Mouse (Mus musculus) lung, embryonic 16.5 days (tissue): ENCODE results near the gene Pgap3. TPM values are rescaled to one million over a fixed set of nuclear protein-coding genes. Genes with fewer than 3 reads are reported as not detected.

ENCODE experiments used
- ATAC-seq: fragments of 200-750 bp; cut with Nextera tagmentation; 2 replicates; pipeline ENCODE4 v1.8.0; 2017; ENCODE audit warnings: low read depth, mild to moderate bottlenecking, moderate library complexity
- H3K27ac ChIP-seq: fragments of 300-500 bp; sonication (generic); 2 replicates; pipeline ENCODE4 v1.5.1; 2014; ENCODE audit warnings: mild to moderate bottlenecking, control low read depth, low read length
- H3K27me3 ChIP-seq: fragments of 300-500 bp; sonication (generic); 2 replicates; pipeline ENCODE4 v1.6.1; 2014; ENCODE audit warnings: low read depth, low read length, mixed read lengths; ENCODE audit not compliant: control insufficient read depth, insufficient read depth
- H3K36me3 ChIP-seq: fragments of 300-500 bp; sonication (generic); 2 replicates; pipeline ENCODE4 v1.6.1; 2014; ENCODE audit warnings: low read length; ENCODE audit not compliant: control insufficient read depth, insufficient read depth
- H3K4me1 ChIP-seq: fragments of 300-500 bp; sonication (generic); replicated peaks from 2 replicates; pipeline ENCODE4 v1.6.1; 2014; ENCODE audit warnings: low read length, mixed read lengths; ENCODE audit not compliant: control insufficient read depth, insufficient read depth
- H3K4me2 ChIP-seq: fragments of 300-500 bp; sonication (generic); 2 replicates; pipeline ENCODE4 v1.6.1; 2014; ENCODE audit warnings: low read depth, low read length, control low read depth
- H3K4me3 ChIP-seq: fragments of 300-500 bp; sonication (generic); 2 replicates; pipeline ENCODE4 v1.5.1; 2014; ENCODE audit warnings: mild to moderate bottlenecking, low read length, control low read depth
- H3K9ac ChIP-seq: fragments of 300-500 bp; sonication (generic); 2 replicates; pipeline ENCODE4 v1.6.1; 2014; ENCODE audit warnings: low read length, control low read depth
- H3K9me3 ChIP-seq: fragments of 300-500 bp; sonication (generic); 2 replicates; pipeline ENCODE4 v1.6.1; 2016; ENCODE audit warnings: low read length; ENCODE audit not compliant: control insufficient read depth
- WGBS: fragments of 180-500 bp; shearing (Covaris S2); extraction: QIAGEN DNeasy Blood & Tissue Kit; methylation state at CpG from one replicate; pipeline ENCODE4 v1.1.7; 2014; 5-methylcytosine and 5-hydroxymethylcytosine counted together
- polyA plus RNA-seq: library from polyadenylated mRNA; unstranded; fragments of >200 nt; fragmentation: Nextera tagmentation; extraction: Ambion mirVana; gene quantifications from 2 replicates; pipeline ENCODE4 v1.2.1, GENCODE M21; 2015

The Pgap3 gene
- polyA plus RNA-seq, 1 experiment from 2014 or later: 16.2 TPM

- peak overlapping the region; percentile 94 for H3K27ac ChIP-seq
- H3K4me1 ChIP-seq: peaks cover 42% of the 10 kb centered on the region
- WGBS: 4% methylated on average over 13 of the region's 13 CpGs
- no peaks in the 10 kb centered on the region for H3K36me3 ChIP-seq
- peak overlapping the region; percentile 66 for H3K9ac ChIP-seq
- H3K9me3 ChIP-seq: no peaks in the 10 kb centered on the region
- H3K4me3 ChIP-seq: peak overlapping the region; percentile 79
- peak overlapping the region; percentile 77 for H3K4me2 ChIP-seq
- ATAC-seq: peak; percentile 39
- peaks cover 3% of the 10 kb centered on the region; the same call in 1 of the 2 replicates for H3K27me3 ChIP-seq
Measured at GRCm38 (mm10) chr11:98357396-98358160, 42.7 kb downstream of the Pgap3 start.

DNA sequence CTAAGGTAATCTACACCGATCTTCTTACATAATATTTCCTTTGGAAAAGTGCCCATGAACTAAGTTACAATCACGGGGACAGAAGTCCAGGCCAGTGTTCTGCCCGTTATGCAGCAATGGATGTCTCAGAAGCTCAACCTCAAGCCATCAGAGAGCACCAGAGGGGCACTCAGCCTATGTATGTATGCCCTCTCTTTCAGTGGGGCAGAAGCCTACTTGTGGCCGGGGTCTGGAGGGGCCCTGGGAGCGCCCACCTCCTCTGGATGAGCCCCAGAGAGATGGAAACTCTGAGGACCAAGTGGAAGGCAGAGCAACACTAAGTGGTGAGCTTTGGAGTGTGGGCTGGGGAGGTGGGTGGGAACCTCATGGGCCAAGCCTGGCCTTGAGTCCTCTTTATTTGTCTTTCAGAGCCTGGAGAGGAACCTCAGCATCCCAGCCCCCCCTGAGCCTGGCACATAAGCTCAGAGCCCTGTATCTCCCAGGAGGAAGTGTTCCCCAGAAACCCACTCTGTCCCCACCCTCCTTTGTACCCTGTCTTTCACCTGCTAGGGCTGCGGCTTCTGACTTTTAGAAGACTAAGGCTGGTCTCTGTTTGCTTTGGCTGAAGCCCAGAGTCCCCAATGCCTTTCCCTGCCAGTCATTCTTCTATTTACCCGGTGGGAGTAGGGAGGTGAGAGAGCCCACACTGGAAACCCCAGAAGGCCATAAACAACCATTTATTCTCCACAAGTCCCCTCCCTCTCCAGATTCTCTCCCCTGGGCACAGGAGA, 43.5 kb downstream of the Pgap3 start:
- Histone ChIP-seq H3K4me2 (peak overlapping the region; percentile 77; the same call in 1 of the 2 replicates), H3K27ac (peak overlapping the region; percentile 94), H3K4me1 (peaks cover 43% of the 10 kb centered on the region), H3K27me3 (peaks cover 3% of the 10 kb centered on the region; the same call in 1 of the 2 replicates), H3K4me3 (no peak overlapping the region), H3K9me3 (no peaks in the 10 kb centered on the region), H3K36me3 (no peaks in the 10 kb centered on the region), H3K9ac (peak overlapping the region; percentile 66; the same call in 1 of the 2 replicates)
- peak; percentile 21 for ATAC-seq
- 54% methylated on average over 7 of the region's 7 CpGs for WGBS

DNA sequence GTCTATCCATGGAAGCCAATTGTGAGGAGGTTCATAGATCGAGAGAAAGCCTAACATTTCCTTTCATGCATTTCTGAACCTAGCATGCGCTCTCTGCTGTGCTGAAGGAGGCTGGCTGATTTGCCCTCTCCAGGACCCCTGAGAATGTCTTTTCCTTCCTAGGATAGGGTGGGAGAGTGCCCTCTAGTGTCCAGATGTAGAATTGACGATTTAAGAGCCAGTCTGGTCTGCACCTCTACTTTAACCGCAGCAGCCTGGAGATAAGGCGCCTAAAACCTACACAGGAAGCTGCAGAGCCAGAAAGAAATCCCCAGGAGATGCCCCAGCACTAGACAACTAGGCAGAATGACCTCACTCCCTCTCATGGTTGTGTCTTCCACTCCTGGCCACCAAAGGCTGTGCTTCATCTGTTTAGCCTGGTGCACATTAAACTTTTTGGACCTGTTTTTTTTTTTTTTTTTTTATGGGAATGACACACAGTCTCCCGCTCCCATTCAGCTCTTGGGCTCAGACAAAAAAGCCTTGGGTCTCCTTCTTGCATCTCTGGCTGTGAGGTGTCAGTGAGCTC, 44.5 kb downstream of the Pgap3 start:
- Histone ChIP-seq H3K4me3 (no peak overlapping the region), H3K4me1 (peaks cover 43% of the 10 kb centered on the region), H3K36me3 (no peaks in the 10 kb centered on the region), H3K27me3 (peaks cover 12% of the 10 kb centered on the region), H3K9ac (no peak overlapping the region), H3K4me2 (no peak overlapping the region), H3K9me3 (no peaks in the 10 kb centered on the region), H3K27ac (peak overlapping the region; percentile 94)
- no peak for ATAC-seq
- WGBS: 7% methylated on average over 6 of the region's 6 CpGs

DNA sequence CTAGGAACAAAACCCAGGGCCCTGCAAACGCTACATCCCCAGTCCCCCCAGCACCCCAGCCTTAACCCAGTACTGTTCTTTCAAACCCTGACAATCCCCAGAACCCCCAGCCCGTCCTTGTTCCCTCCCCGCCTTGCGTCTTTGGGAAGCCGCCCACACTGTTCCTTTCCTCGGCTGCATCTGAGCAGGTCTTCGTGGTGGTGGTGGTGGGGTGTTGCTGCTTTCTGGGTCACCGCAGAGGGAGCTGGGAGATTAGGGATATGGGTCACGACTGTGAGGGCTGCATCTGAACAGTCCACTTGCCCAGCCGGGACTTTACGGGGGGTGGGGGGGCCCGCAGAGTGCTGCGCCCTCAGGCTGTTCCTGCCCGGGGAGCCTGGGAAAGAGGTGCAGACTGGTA, 45.8 kb downstream of the Pgap3 start:
- 65% methylated on average over 14 of the region's 14 CpGs for WGBS
- Histone ChIP-seq H3K4me1 (peaks cover 35% of the 10 kb centered on the region), H3K27ac (no peak overlapping the region), H3K36me3 (no peaks in the 10 kb centered on the region), H3K27me3 (peaks cover 26% of the 10 kb centered on the region), H3K9ac (no peak overlapping the region), H3K4me3 (no peak overlapping the region), H3K4me2 (no peak overlapping the region), H3K9me3 (no peaks in the 10 kb centered on the region)
- no peak for ATAC-seq

DNA sequence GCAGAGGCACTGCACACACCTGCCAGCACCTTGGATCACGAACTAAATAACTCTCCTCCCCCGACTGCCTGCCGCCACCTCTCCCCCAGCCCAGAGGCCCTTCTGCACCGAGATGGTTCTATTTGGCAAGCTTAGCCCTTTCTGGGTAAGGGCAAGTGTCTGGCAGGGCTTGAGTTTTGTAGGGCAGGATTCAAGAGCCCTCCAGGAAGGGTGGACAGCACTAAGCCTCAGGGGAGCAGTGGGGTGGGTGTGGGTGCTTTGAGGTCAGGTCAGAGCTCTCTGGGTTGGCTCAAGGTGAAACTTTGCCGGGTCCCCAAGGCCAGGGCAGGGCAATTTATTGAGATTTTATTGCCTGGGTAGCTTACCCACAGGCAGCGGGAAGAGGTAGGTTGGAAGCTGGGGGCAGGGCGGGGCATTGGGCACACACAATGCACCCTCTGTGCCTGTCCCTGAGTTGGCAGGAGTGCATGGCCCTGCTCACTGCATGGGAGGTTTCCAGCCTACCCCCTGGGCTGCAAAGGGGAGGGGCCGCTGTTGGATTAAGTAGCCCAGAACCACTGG, 46.6 kb downstream of the Pgap3 start:
- Histone ChIP-seq H3K36me3 (no peaks in the 10 kb centered on the region), H3K9me3 (no peaks in the 10 kb centered on the region), H3K27me3 (peaks cover 33% of the 10 kb centered on the region), H3K4me2 (no peak overlapping the region), H3K4me1 (peaks cover 28% of the 10 kb centered on the region), H3K27ac (peak overlapping the region; percentile 45; the same call in 1 of the 2 replicates), H3K9ac (no peak overlapping the region), H3K4me3 (no peak overlapping the region)
- peak; percentile 4; the same call in 1 of the 2 replicates for ATAC-seq
- 29% methylated on average over 8 of the region's 8 CpGs for WGBS

DNA sequence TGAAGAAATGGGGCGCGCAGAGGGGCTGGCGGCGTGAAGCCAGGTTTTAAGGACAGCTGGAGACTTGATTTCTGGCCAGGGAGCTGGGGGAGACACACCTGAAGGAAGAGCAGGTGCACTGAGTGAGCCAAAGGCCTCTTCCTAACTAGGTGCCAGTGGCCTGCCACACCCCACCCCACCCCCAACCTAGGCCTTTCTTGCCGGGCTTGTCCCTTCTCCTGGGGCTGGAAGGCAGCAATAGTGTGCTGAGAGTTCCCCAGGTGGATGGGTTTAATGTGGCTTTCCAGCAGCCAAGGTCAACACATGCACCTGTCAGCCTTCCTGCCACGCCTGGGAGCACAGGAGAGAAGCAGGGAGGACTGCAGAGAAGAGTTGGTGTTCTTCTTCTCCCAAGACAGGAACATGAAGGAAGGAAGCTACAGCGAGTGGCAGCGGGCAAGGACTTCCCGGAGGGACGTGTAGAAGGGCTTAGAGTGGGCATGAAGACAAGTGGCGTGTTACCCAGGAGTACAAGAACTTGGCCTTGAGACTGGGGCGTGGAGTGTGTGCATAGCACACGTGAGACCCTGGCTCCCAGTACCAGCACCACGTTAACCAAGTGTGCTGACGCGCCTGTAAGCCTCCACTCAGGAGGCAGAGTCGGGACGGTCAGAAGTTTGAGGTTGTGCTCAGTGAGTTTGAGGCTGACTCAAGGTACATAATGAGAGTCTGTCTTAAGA, 47.9 kb downstream of the Pgap3 start:
- Histone ChIP-seq H3K27me3 (peaks cover 46% of the 10 kb centered on the region), H3K4me1 (peaks cover 34% of the 10 kb centered on the region), H3K4me3 (no peak overlapping the region), H3K9ac (no peak overlapping the region), H3K36me3 (no peaks in the 10 kb centered on the region), H3K27ac (no peak overlapping the region), H3K4me2 (no peak overlapping the region), H3K9me3 (no peaks in the 10 kb centered on the region)
- WGBS: 68% methylated on average over 18 of the region's 18 CpGs
- ATAC-seq: no peak

DNA sequence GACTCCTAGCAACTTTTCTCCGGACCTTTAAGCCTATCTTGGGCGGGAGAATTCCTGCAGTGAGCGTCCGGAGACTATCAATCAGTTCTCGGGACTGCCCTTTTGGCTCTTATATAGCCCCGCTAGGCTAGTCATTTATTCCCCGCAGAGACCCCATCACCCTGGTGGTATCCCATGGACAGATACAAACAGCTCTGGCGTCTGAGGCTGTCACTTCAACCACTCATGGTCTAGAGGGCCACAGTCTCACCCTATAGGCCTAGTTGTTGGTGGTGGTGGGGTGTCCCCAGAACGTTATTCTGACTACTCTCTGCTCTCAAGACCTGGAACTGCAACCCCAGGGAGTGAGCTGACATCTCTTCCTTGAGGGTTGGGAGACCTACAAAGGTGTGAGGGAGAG, 51.0 kb downstream of the Pgap3 start:
- no peak for ATAC-seq
- Histone ChIP-seq H3K36me3 (no peaks in the 10 kb centered on the region), H3K27ac (no peak overlapping the region), H3K9me3 (no peaks in the 10 kb centered on the region), H3K4me1 (peaks cover 14% of the 10 kb centered on the region), H3K4me3 (peak overlapping the region; percentile 51), H3K27me3 (peaks cover 66% of the 10 kb centered on the region), H3K4me2 (peak overlapping the region; percentile 84; the same call in 1 of the 2 replicates), H3K9ac (no peak overlapping the region)
- 5% methylated on average over 9 of the region's 9 CpGs for WGBS

DNA sequence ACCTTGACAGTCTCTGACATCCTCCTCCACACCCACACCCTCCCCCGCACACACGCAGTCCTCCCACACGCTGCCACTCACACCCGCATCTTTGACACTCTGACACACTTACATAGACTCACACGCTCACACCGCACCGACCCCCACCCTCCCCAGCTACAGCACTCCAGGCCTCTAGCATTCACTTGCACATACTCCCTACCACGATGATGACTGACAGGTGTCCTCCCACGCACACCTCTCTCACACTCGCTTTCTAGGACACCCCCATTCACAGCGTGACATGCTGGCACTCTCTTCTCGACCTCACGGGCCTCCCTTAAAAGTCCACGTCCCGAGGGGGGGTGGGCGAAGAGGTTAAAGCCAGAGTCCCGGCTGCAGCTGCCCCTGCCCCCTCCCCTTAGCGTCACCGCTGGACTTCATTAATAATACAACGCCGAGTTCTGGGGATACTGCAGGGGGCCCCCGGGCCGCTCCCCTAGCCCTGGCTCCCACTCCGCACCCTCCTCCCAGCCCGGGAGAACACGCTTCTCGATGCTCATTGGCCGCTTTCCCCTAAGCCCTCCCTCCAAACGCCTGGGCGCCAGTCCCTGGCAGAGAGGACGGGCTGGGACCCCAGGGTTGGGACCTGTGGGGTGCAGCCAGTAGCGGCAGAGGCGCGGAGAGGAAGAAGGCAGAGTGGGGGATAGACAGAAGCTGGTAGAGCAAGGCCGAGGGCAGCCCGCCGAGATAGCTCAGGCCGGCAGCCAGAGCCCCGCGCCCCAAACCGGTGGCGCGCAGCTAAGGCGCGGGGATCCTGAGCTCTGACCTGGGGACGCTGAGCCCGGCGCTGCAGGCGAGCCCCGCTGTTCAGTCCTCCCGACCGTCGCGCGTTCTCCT, 52.0 kb downstream of the Pgap3 start, which contains the start of gene Ppp1r1b:
TSS of gene Ppp1r1b (plus strand) at position 322 of the 879 bp plus-strand sequence.
- H3K27me3 ChIP-seq: peaks cover 66% of the 10 kb centered on the region
- peak within 1 kb of the TSS; percentile 59 for H3K9ac ChIP-seq
- H3K4me2 ChIP-seq: peak within 1 kb of the TSS; percentile 84
- H3K36me3 ChIP-seq: no peaks in the 10 kb centered on the region
- H3K4me1 ChIP-seq: peaks cover 14% of the 10 kb centered on the region
- H3K4me3 ChIP-seq: peak within 1 kb of the TSS; percentile 51
- no peak within 1 kb of the TSS for H3K27ac ChIP-seq
- WGBS: under 1% methylated on average over 55 of the region's 55 CpGs
- H3K9me3 ChIP-seq: no peaks in the 10 kb centered on the region
- peak; percentile 69 for ATAC-seq
